Mouse (Mus musculus) spleen, postnatal 4 days (tissue): ENCODE data around the gene Agap1.

Experiments used
- DNase-seq, 2 experiments: peaks; one replicate each; pipeline ENCODE4 v3.0.0; 2022; ENCODE audit warnings: low spot score in 2 of 2

Agap1 gene

GRCm38 (mm10) chr1:89713681-89714080 lies 259.1 kb downstream of the Agap1 start:
- DNase-seq = no peak

GRCm38 (mm10) chr1:89714165-89714980 lies 259.8 kb downstream of the Agap1 start:
- DNase-seq = no peak

- DNase-seq = no peak
Measured at GRCm38 (mm10) chr1:89716234-89716633, 261.6 kb downstream of the Agap1 start.

- DNase-seq = no peak
Measured at GRCm38 (mm10) chr1:89717100-89717499, 262.5 kb downstream of the Agap1 start.

GRCm38 (mm10) chr1:89718782-89719403 lies 264.3 kb downstream of the Agap1 start:
- no peak for DNase-seq

GRCm38 (mm10) chr1:89724141-89724540 lies 269.5 kb downstream of the Agap1 start:
- no peak for DNase-seq

GRCm38 (mm10) chr1:89724555-89724954 lies 269.9 kb downstream of the Agap1 start:
- no peak for DNase-seq

- DNase-seq = no peak
Measured at GRCm38 (mm10) chr1:89724957-89725356, 270.4 kb downstream of the Agap1 start.

- DNase-seq = no peak
Measured at GRCm38 (mm10) chr1:89728481-89728880, 273.9 kb downstream of the Agap1 start.

GRCm38 (mm10) chr1:89730589-89731195 lies 276.1 kb downstream of the Agap1 start:
- DNase-seq = no peak

- no peak for DNase-seq
Measured at GRCm38 (mm10) chr1:89734368-89734767, 279.8 kb downstream of the Agap1 start.

- DNase-seq = no peak
Measured at GRCm38 (mm10) chr1:89735146-89735545, 280.5 kb downstream of the Agap1 start.

- DNase-seq = no peak
Measured at GRCm38 (mm10) chr1:89736021-89736420, 281.4 kb downstream of the Agap1 start.

GRCm38 (mm10) chr1:89739067-89739774 lies 284.6 kb downstream of the Agap1 start:
- no peak for DNase-seq

GRCm38 (mm10) chr1:89739775-89740099 lies 285.1 kb downstream of the Agap1 start:
- DNase-seq = no peak

GRCm38 (mm10) chr1:89742359-89742758 lies 287.8 kb downstream of the Agap1 start:
- DNase-seq = no peak

- no peak for DNase-seq
Measured at GRCm38 (mm10) chr1:89746171-89746570, 291.6 kb downstream of the Agap1 start.

GRCm38 (mm10) chr1:89749666-89750065 lies 295.1 kb downstream of the Agap1 start:
- DNase-seq = no peak

GRCm38 (mm10) chr1:89750495-89750894 lies 295.9 kb downstream of the Agap1 start:
- DNase-seq = no peak

- DNase-seq = no peak
Measured at GRCm38 (mm10) chr1:89750921-89751320, 296.3 kb downstream of the Agap1 start.

- DNase-seq = no peak
Measured at GRCm38 (mm10) chr1:89751344-89751743, 296.7 kb downstream of the Agap1 start.

GRCm38 (mm10) chr1:89752659-89753058 lies 298.1 kb downstream of the Agap1 start:
- no peak for DNase-seq
